Mouse (Mus musculus) liver, adult 2 months (tissue): ENCODE data around the gene Mad2l2.
A peak's percentile ranks its signal among the peaks of the same experiment; 100 is the strongest.

ENCODE experiments used
- CTCF ChIP-seq: fragments of 200-500 bp; IDR thresholded peaks from 2 replicates; pipeline ENCODE4 v1.5.1; 2011; ENCODE audit warnings: low read depth, low read length, control low read depth
- POLR2A ChIP-seq: fragments of 200-500 bp; IDR thresholded peaks from 2 replicates; pipeline ENCODE4 v1.6.1; 2011; ENCODE audit warnings: low read length, control low read depth; ENCODE audit not compliant: insufficient read depth; ENCODE audit errors: extremely low read depth

DNA sequence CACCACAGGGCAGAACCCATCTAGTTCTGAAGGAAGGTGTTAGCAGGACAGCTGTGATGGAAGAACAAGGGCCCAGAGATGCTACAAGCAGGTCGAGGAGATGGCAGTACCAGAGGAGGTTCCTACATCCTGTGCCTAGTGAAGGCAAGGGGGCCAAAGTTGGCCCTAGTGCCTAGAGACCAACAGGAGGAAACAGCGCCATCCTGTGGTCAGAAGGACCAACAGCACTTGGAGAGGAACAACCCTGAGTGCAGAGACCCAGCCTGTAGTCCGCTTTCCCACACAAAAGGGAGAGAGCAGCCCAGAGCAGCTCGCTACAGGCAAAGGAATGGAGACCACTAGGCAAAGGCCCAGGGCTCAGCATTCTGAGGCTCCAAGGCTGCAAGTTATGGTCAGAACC lies 55.6 kb downstream of the Mad2l2 start:
- TF ChIP-seq POLR2A, result no peak
- peak; percentile 13; the same call in 1 of the 2 replicates for TF ChIP-seq CTCF
